Mouse (Mus musculus) telencephalon, adult 2 months (tissue): ENCODE measurements at regions not wholly inside any gene's neighbourhood (a gene's known extent, or its start where the extent isn't known, plus 50 kb on each side); places are given as distances from the start of the nearest gene placed in this dataset.

Source experiments
- DNase-seq: peaks from one replicate; pipeline ENCODE4 v3.0.0-alpha.2; 2011; ENCODE audit warnings: low read depth, low spot score

GRCm38 (mm10) chr5:119349395-119349794, 321.1 kb upstream of the Tbx3 start:
- no peak for DNase-seq

DNA sequence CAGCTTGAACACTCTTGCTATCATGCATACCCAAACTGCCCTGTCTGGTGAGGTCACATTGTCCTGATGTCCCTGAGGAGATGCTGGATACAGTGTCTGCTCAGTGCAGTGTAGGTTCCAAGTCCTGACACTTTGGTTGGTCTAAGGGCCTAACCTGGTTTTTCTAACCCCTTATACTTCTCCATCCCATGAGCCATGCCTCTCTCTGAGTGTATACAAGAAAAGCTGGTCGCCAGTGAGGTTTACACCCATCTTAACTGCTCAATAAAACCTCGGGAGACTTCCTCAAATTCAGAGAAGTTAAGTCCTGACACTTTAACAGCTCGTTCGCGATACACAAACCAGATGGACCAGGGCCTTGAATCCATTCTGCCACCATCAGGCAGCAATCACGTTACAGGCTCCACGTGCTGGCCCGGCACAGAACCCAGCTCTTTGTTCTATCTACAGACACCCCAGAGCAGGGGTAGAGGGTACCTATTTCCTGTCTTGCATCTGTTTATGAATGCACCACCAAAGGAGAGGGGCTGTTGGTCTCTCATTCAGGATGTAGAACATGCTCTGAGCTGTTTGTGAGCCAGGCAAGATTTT, 320.0 kb upstream of the Tbx3 start:
- DNase-seq = no peak

DNA sequence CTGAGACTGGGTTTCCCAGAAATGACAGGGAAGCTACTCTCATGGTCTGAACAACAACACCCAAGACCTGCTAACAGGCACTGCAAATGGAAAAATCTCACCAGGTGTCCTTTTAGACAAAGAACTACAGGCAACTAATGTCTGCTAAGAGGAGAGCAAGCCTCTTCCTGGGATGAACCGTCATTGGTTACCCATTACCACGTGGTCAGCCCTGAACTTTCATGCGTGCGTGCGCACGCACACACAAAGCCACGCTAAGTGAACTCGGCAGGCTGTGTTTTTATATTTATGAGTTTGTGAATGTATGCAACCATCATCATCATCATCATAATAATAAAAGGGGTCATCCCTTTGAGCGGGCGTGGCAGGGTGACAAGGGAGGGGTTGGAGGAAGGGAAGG, 315.0 kb upstream of the Tbx3 start:
- DNase-seq = no peak

DNA sequence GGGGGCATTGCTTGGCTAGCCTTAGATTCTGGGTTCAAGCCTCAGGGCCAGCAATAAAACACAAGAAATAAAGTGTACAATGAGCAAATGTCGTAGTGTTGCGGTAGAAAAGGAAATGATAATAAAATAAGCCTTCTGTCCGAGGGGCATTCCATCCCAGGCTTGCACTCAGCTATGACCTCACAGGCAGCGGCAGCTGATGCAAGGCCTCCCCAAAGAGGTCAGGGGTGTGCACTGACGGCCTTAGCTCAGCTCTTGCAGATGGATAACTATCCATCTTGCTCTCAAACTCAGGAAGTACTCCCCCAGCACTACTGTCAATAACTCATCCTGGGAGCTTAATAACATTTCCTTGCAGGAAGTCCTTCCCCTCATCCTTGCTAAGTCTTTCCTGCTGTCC, 314.4 kb upstream of the Tbx3 start:
- DNase-seq = no peak

- no peak for DNase-seq
Observed at GRCm38 (mm10) chr5:119359709-119360108, 310.8 kb upstream of the Tbx3 start.

DNA sequence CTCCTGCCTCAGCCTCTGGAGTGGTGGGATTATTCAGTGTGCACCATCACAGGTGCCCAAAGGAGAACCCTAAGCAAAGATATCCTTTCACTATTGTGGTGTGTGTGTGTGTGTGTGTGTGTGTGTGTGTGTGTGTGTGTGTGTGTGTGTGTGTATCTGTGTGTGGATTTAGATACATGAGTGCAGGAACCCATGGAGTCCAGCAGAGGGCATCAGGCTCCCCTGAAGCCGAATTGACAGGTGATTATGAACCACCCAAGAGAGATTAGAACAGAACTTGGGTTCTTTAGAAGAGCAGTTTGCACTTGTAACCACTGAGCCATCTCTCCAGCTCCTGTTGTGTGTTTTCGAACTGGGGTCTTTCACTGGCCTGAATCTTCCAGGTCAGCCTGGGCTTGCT, 310.1 kb upstream of the Tbx3 start:
- no peak for DNase-seq

DNA sequence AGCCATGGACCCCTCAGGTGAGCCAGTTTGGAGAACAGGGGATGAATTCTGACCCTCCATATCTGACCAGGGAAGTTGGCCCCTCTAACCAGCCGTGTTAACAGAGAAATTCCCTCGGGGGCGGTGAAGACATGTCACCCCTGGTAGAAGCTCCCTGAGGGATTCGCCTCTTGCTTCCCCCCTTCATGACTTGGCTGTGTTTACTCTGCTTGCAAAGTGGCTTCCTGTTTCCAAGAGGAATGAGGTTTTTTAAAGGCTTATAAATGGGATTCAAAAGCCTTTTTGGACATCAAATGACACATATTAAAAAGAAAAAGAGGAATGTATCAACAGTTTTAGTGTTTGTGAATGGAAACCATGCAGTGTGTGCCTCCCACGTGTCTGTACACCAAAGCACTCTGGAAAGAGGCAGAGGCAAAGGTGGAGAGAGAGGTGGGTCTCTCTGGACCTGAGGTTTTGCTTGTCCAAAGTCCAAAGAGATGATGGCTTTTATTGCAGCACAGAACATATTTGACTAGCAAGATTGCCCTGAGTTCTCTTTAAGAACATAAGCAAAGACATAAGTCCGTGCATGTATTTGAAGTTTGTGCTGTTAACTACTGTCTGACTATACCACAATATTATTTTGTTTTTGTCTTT, 308.9 kb upstream of the Tbx3 start:
- DNase-seq = no peak

GRCm38 (mm10) chr5:119362452-119362851, 308.0 kb upstream of the Tbx3 start:
- no peak for DNase-seq

DNA sequence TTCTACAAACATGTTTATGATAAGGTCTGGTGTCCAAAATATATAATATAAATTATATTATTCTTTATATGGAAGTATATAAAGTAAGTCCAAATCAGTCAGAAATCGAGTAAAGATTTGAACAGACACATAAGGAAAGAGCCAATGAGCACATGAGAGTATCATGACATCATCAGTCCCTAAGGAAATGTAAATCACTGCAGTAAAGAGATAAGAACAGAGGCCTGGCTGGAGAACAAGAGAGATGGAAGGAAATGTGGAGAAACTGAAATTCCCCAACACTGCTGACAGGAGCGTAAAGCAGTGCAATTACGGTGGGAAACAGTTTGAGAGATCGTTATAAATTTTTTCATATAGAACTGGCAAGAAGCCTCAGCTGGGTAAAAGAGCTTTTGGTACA, 306.2 kb upstream of the Tbx3 start:
- DNase-seq = peak; percentile 11

DNA sequence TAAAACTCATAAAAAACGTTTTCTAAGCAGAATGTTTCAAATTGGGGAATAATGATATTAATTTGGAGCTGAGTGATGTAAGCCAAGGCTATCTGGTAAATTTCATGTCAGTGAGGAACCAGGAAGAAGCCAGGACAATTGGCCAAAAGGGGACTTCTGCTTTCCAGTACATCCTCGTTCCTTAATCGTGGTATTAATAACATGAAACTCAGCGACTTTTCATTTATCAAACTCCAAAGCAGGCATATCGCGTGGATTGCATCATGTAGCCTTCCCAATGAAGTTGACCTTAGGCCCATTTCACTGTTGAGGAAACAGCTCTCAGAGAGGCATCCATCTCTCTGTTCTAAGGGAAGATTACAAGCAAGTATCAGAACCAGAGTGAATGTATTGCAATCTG, 305.3 kb upstream of the Tbx3 start:
- no peak for DNase-seq

DNA sequence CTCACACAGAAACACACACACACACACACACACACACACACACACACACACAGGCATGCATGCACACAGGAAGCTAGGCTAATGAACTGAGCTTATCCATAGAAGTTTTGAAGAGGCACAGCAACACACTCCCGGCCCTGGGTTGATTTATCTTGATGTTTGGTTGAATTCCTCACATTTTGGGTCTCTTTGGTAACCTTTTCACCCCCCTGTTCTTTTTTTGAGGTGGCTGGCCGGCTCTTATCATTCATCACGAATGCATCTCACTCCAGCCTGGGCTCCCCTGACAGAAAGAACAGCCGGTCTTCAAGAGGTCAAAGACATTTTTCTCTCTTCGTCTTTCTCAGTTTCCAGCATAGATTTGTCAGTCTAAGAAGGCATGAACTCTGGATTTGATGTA, 304.2 kb upstream of the Tbx3 start:
- no peak for DNase-seq

DNA sequence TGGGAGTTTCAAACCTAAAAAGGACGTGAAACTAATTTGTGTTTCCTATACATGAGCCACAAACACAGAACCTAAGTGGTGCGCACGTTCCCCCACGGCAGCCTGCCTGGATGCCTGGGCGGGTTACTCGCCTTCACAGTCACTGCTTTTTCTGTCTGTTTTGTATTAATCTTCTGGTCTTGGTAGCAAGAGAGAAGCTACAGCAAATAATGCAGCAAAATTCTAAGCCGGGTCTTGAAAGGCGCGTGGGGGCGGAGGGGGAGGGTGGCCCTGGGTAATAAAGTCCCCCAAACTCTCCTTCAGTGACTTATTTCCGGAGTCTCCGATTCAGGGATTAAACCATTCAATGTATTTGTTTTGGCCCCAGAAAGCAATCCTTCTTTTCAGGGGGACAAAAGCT, 300.0 kb upstream of the Tbx3 start:
- no peak for DNase-seq

GRCm38 (mm10) chr5:119370931-119371330, 299.5 kb upstream of the Tbx3 start:
- no peak for DNase-seq

- no peak for DNase-seq
Observed at GRCm38 (mm10) chr5:119373774-119374700, 296.4 kb upstream of the Tbx3 start.

DNA sequence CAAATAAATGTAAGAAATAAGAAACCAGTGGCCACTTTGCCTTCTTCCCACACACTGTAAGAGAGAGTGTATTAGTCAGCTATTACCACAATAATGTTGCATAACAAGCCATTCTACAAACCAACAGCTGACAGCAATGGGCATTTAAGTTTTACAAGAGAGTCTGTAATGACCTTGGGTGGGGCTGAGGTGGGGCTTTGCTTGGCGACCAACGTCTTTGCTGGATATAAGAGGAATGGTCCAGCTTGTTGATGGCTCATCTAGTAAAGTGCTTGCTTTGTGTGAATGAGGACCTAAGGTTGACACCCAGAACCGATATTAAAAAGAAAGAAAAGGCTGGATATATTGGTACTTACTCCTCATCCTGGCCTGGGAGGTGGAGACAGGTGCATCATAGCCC, 295.6 kb upstream of the Tbx3 start:
- DNase-seq = no peak

DNA sequence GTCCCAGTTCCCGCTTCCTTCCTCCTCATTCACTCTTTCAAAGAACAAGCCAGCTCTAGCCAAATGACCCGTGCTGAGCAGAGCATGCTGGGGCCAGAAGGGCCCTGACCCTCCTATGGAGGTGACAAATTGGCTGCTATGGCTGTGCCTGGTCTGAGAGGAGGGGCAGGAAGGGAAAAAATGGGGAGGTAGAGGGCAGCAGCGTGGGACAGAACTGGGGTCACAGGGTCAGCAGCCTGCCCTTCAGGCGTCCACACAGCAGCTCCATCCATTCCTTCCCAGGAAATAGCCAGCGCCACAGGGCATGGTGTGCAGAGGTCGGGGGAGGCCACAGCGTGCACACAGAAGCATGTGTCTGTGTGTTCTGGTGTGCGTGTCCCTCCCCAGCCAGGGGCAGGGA, 292.2 kb upstream of the Tbx3 start:
- no peak for DNase-seq

DNA sequence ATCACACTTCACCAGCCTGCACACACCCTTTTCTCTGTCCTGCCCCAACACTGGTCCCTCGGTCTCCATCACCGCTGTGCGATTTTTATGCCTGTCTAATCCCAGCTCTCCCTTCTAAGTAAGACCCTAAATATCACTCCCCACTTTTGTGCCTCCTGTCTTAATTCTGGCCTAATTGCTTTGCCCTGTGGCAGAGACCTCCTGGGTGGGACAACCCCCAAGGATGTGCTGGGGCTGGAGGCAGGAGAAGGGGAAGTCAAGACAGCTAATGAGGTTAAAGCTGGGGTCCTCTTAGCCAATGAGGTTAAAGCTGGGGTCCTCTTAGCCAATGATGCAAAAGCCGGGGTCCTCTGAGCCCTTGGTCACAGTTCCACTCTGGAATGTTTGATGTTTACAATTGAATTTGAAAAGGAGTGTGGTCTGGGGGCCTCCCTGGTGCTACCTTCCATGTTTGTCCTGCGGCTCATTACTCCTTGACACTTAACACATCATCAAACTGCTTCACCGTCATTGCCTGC, 290.5 kb upstream of the Tbx3 start:
- no peak for DNase-seq

- DNase-seq = no peak
Observed at GRCm38 (mm10) chr5:119381495-119381894, 289.0 kb upstream of the Tbx3 start.

- no peak for DNase-seq
Observed at GRCm38 (mm10) chr5:119385506-119385905, 285.0 kb upstream of the Tbx3 start.

- DNase-seq = no peak
Observed at GRCm38 (mm10) chr5:119386821-119387220, 283.6 kb upstream of the Tbx3 start.

GRCm38 (mm10) chr5:119387261-119387660, 283.2 kb upstream of the Tbx3 start:
- no peak for DNase-seq

- DNase-seq = no peak
Observed at GRCm38 (mm10) chr5:119388841-119389240, 281.6 kb upstream of the Tbx3 start.

DNA sequence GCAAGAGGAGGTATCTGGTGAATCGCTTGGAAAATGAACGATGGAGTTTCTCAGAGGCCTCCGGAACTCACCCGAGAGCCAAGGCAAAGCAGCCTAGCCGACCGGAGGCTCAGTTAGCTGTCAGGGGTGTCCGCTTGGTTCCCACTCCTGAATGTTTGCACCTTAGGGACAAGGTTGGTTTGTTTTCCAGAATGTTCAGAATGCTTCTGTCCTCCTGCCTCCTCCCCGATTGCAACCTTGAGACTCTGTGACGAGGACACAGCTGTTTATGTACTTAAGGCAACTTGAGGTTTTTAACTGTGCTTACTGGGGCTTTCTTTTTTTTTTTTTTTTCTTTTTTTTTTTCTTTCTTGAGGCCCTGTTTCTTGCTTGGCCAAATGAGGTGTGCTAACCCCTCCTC, 281.1 kb upstream of the Tbx3 start:
- no peak for DNase-seq
